Mouse (Mus musculus): ENCODE data around the gene Adgrv1. TPM values are rescaled to one million over a fixed set of nuclear protein-coding genes. Genes with fewer than 3 reads are reported as not detected.

The Adgrv1 gene
- polyA plus RNA-seq, 1 experiment from 2014 or later: 16.6 TPM

GRCm38 (mm10) chr13:81210516-81210915 is 422.4 kb downstream of the Adgrv1 start:
- WGBS: 97% methylated on average over 2 of the region's 2 CpGs
- Histone ChIP-seq H3K4me2 (no peak overlapping the region), H3K9me3 (0 out of 2 replicates have a peak, but pooled peaks cover 8% of the 10 kb centered on the region), H3K9ac (no peak overlapping the region), H3K4me3 (no peak overlapping the region), H3K27ac (replicated peaks) (no peak overlapping the region), H3K36me3 (no peaks in the 10 kb centered on the region), H3K27me3 (no peaks in the 10 kb centered on the region), H3K4me1 (replicated peaks) (no peaks in the 10 kb centered on the region)
- ATAC-seq (ENCODE audit: low read depth): no peak

GRCm38 (mm10) chr13:81209815-81210214 is 423.1 kb downstream of the Adgrv1 start:
- no peaks in the 10 kb centered on the region for H3K27me3 ChIP-seq
- WGBS: 84% methylated on average over 3 of the region's 3 CpGs
- no peak overlapping the region for H3K4me3 ChIP-seq

GRCm38 (mm10) chr13:81208106-81208613 is 424.8 kb downstream of the Adgrv1 start:
- no peak overlapping the region for H3K27ac ChIP-seq (replicated peaks)
- 82% methylated on average over 1 of the region's 1 CpGs for WGBS
- no peak overlapping the region for H3K4me2 ChIP-seq
- H3K36me3 ChIP-seq: no peaks in the 10 kb centered on the region
- no peak for ATAC-seq (ENCODE audit: low read depth)
- no peaks in the 10 kb centered on the region for H3K9me3 ChIP-seq
- H3K4me3 ChIP-seq: no peak overlapping the region
- no peaks in the 10 kb centered on the region for H3K27me3 ChIP-seq
- H3K4me1 ChIP-seq (replicated peaks): no peaks in the 10 kb centered on the region
- H3K9ac ChIP-seq: no peak overlapping the region

More at GRCm38 (mm10) chr13:81209815-81210214, 423.1 kb downstream of the Adgrv1 start:
- no peaks in the 10 kb centered on the region for H3K36me3 ChIP-seq
- no peaks in the 10 kb centered on the region for H3K4me1 ChIP-seq (replicated peaks)
- H3K27ac ChIP-seq (replicated peaks): no peak overlapping the region
- H3K4me2 ChIP-seq: no peak overlapping the region
- ATAC-seq (ENCODE audit: low read depth): no peak
- 0 out of 2 replicates have a peak, but pooled peaks cover 8% of the 10 kb centered on the region for H3K9me3 ChIP-seq
- H3K9ac ChIP-seq: no peak overlapping the region

GRCm38 (mm10) chr13:81181966-81182908 is 450.7 kb downstream of the Adgrv1 start:
- Histone ChIP-seq H3K4me2 (no peak overlapping the region), H3K4me3 (no peak overlapping the region), H3K9me3 (no peaks in the 10 kb centered on the region), H3K4me1 (replicated peaks) (peaks cover 5% of the 10 kb centered on the region), H3K27ac (replicated peaks) (no peak overlapping the region), H3K36me3 (no peaks in the 10 kb centered on the region), H3K9ac (no peak overlapping the region), H3K27me3 (no peaks in the 10 kb centered on the region)
- WGBS: 81% methylated on average over 12 of the region's 12 CpGs
- no peak for ATAC-seq (ENCODE audit: low read depth)

GRCm38 (mm10) chr13:81181459-81181858 is 451.5 kb downstream of the Adgrv1 start:
- Histone ChIP-seq H3K4me1 (replicated peaks) (peaks cover 5% of the 10 kb centered on the region), H3K9me3 (no peaks in the 10 kb centered on the region), H3K27me3 (no peaks in the 10 kb centered on the region), H3K27ac (replicated peaks) (no peak overlapping the region), H3K9ac (no peak overlapping the region), H3K4me2 (no peak overlapping the region), H3K4me3 (no peak overlapping the region), H3K36me3 (no peaks in the 10 kb centered on the region)
- ATAC-seq (ENCODE audit: low read depth): no peak
- 41% methylated on average over 4 of the region's 4 CpGs for WGBS

DNA sequence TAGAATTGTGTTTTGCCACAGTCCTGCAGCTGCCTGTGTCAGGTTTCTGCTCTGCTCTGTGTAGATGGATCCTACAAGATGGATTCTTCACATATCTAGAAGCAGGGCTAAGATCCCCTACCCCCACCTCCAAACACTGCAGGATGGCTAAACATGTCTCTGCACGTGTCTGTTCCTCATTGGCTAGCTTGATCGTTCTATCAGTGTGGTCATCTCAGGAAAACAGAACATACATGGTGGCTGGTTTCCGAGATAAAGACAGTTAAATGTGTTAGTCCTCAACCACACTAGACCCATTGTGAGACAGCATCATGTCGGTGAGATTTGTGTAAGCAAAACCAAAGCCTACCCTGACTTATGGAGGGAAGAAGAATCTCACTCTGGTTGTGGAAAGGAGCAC is 456.1 kb downstream of the Adgrv1 start:
- no peaks in the 10 kb centered on the region for H3K36me3 ChIP-seq
- peaks cover 5% of the 10 kb centered on the region for H3K4me1 ChIP-seq (replicated peaks)
- H3K27ac ChIP-seq (replicated peaks): no peak overlapping the region
- no peak for ATAC-seq (ENCODE audit: low read depth)
- no peak overlapping the region for H3K9ac ChIP-seq
- no peaks in the 10 kb centered on the region for H3K27me3 ChIP-seq
- H3K4me2 ChIP-seq: no peak overlapping the region
- H3K4me3 ChIP-seq: no peak overlapping the region
- H3K9me3 ChIP-seq: no peaks in the 10 kb centered on the region
- 89% methylated on average over 4 of the region's 4 CpGs for WGBS

- H3K9ac ChIP-seq: no peak overlapping the region
- H3K27me3 ChIP-seq: no peaks in the 10 kb centered on the region
- no peaks in the 10 kb centered on the region for H3K9me3 ChIP-seq
- ATAC-seq (ENCODE audit: low read depth): no peak
- no peak overlapping the region for H3K4me3 ChIP-seq
- 80% methylated on average over 3 of the region's 3 CpGs for WGBS
- H3K27ac ChIP-seq (replicated peaks): no peak overlapping the region
- H3K4me1 ChIP-seq (replicated peaks): no peaks in the 10 kb centered on the region
- H3K36me3 ChIP-seq: no peaks in the 10 kb centered on the region
- H3K4me2 ChIP-seq: no peak overlapping the region
Measured at GRCm38 (mm10) chr13:81176071-81176470, 456.9 kb downstream of the Adgrv1 start.

DNA sequence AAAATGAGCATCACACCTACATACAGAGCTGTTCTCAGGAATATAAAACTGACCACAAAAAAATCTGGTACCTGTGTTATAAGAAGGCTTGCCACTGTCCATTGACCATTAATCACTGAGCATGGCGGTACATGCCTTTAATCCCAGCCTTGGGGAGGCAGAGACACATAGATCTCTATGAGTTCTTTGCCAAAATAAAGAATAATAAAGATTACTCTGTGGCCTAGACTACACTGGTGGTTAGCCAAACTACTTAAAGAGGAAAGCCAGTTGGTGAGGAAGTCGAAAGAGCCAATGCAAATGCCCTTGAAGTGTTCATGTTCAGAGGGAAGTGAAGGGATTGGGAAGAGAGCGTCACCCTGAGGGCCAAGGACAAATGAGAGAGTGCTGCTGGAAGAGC is 461.8 kb downstream of the Adgrv1 start:
- Histone ChIP-seq H3K4me3 (no peak overlapping the region), H3K4me2 (no peak overlapping the region), H3K9me3 (no peaks in the 10 kb centered on the region), H3K36me3 (no peaks in the 10 kb centered on the region), H3K27ac (replicated peaks) (no peak overlapping the region), H3K4me1 (replicated peaks) (no peaks in the 10 kb centered on the region), H3K9ac (no peak overlapping the region), H3K27me3 (no peaks in the 10 kb centered on the region)
- 88% methylated on average over 3 of the region's 3 CpGs for WGBS
- ATAC-seq (ENCODE audit: low read depth): no peak

- no peak overlapping the region for H3K9ac ChIP-seq
- no peaks in the 10 kb centered on the region for H3K9me3 ChIP-seq
- H3K4me3 ChIP-seq: no peak overlapping the region
- no peak overlapping the region for H3K4me2 ChIP-seq
- no peaks in the 10 kb centered on the region for H3K27me3 ChIP-seq
- no peak for ATAC-seq (ENCODE audit: low read depth)
- H3K4me1 ChIP-seq (replicated peaks): no peaks in the 10 kb centered on the region
- no peaks in the 10 kb centered on the region for H3K36me3 ChIP-seq
- no peak overlapping the region for H3K27ac ChIP-seq (replicated peaks)
- WGBS: 80% methylated on average over 6 of the region's 6 CpGs
Measured at GRCm38 (mm10) chr13:81167450-81167849, 465.5 kb downstream of the Adgrv1 start.

DNA sequence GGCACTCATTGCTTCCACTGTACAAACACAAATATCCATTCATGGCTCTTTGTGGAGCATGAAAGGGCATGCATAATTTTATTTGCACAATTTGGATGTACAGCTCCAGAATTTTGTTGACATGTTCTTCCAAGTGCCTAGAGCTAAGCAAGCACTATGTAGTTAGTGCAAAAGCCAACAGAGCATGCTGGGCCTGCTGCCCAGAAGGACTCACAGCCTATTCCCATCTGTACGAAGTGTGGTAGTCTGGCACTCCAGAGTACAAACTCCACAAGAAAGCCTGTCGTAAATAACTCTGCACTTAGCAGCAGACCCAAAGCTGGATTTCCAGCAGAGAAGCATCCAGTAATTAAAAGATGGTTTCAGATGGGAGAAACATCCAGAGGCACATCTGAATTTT is 473.1 kb downstream of the Adgrv1 start:
- no peaks in the 10 kb centered on the region for H3K36me3 ChIP-seq
- 57% methylated on average over 2 of the region's 2 CpGs for WGBS
- no peaks in the 10 kb centered on the region for H3K27me3 ChIP-seq
- H3K9ac ChIP-seq: no peak overlapping the region
- H3K4me1 ChIP-seq (replicated peaks): no peaks in the 10 kb centered on the region
- no peak overlapping the region for H3K27ac ChIP-seq (replicated peaks)
- no peak overlapping the region for H3K4me2 ChIP-seq
- H3K4me3 ChIP-seq: no peak overlapping the region
- no peak for ATAC-seq (ENCODE audit: low read depth)
- no peaks in the 10 kb centered on the region for H3K9me3 ChIP-seq

DNA sequence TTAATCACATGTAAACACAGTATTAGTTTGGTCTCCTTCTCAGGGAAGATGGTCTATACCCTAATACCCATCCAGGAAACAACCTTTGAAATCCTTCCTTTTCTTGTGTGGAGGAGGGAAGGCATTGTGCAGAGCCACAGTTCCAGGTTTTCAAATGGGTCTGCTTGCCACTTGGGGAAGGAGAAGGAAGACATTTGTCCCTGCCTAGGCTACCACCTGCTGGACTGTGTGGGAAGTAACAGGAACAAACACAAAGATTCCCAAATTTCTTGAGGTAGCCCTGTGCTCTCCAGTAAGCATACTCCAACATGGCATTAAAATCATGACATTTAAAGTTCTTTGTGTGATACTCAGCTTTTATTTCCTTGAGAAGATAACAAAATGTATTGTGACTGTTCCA is 477.6 kb downstream of the Adgrv1 start:
- no peak for ATAC-seq (ENCODE audit: low read depth)
- no peak overlapping the region for H3K4me2 ChIP-seq
- no peaks in the 10 kb centered on the region for H3K4me1 ChIP-seq (replicated peaks)

DNA sequence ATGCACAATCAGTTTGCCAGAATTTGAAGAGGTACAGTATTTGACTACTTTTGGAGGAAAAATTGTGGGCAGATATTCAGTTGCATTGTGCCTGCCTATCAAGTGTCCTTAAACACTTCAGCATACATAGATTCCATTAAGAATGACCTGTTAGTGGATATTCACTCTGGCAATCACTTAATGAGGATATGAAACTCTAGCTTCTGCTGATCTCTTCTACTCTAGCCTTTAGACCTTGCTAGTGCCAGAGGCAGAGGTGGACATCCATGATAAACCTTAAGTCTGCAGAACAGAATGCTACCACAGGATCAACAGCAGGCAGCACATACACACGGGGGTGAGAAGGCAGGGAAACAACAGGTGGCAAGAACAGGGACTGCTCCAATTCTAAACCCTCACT is 488.5 kb downstream of the Adgrv1 start:
- H3K27me3 ChIP-seq: no peaks in the 10 kb centered on the region
- no peaks in the 10 kb centered on the region for H3K36me3 ChIP-seq
- no peaks in the 10 kb centered on the region for H3K9me3 ChIP-seq
- no peak for ATAC-seq (ENCODE audit: low read depth)
- H3K4me1 ChIP-seq (replicated peaks): no peaks in the 10 kb centered on the region
- 85% methylated on average over 1 of the region's 1 CpGs for WGBS
- H3K27ac ChIP-seq (replicated peaks): no peak overlapping the region
- no peak overlapping the region for H3K4me3 ChIP-seq
- no peak overlapping the region for H3K4me2 ChIP-seq
- no peak overlapping the region for H3K9ac ChIP-seq

More for the DNA sequence above, 477.6 kb downstream of the Adgrv1 start:
- Histone ChIP-seq H3K9me3 (no peaks in the 10 kb centered on the region), H3K27ac (replicated peaks) (no peak overlapping the region), H3K4me3 (no peak overlapping the region), H3K36me3 (0 out of 2 replicates have a peak, but pooled peaks cover 3% of the 10 kb centered on the region), H3K9ac (no peak overlapping the region), H3K27me3 (no peaks in the 10 kb centered on the region)

Data from neural tube, embryonic 13.5 days (tissue).